Mouse (Mus musculus) layer of hippocampus, postnatal 25 days (tissue): Measurements from ENCODE around the gene Slc22a3. TPM values are rescaled to one million over a fixed set of nuclear protein-coding genes. Genes with fewer than 3 reads are reported as not detected.

Experiments
- DNase-seq, 2 experiments: peaks; one replicate each; pipeline ENCODE4 v3.0.0; 2022; ENCODE audit warnings: mixed read lengths in 2 of 2, low spot score in 1 of 2; ENCODE audit errors: extremely low spot score in 1 of 2
- total RNA-seq, 2 experiments: library from RNA; stranded (reverse); gene quantifications; 2 replicates each; pipeline ENCODE4 v1.2.3; 2021

Gene Slc22a3
- total RNA-seq, 2 experiments from 2014 or later: 0.54 to 1.0 TPM

- DNase-seq: no peak
Measured at GRCm38 (mm10) chr17:12412891-12413237, 94.6 kb downstream of the Slc22a3 start.

GRCm38 (mm10) chr17:12412181-12412890, 95.2 kb downstream of the Slc22a3 start:
- DNase-seq: no peak

GRCm38 (mm10) chr17:12409346-12409944, 98.1 kb downstream of the Slc22a3 start:
- no peak for DNase-seq

- DNase-seq: no peak
Measured at GRCm38 (mm10) chr17:12403420-12403819, 104.1 kb downstream of the Slc22a3 start.

GRCm38 (mm10) chr17:12396163-12396677, 111.3 kb downstream of the Slc22a3 start:
- no peak for DNase-seq

- no peak for DNase-seq
Measured at GRCm38 (mm10) chr17:12388239-12388638, 119.3 kb downstream of the Slc22a3 start.

- no peak for DNase-seq
Measured at GRCm38 (mm10) chr17:12387781-12388180, 119.7 kb downstream of the Slc22a3 start.

- no peak for DNase-seq
Measured at GRCm38 (mm10) chr17:12385049-12385794, 122.3 kb downstream of the Slc22a3 start.

GRCm38 (mm10) chr17:12382531-12382930, 125.0 kb downstream of the Slc22a3 start:
- no peak for DNase-seq

GRCm38 (mm10) chr17:12381579-12381978, 125.9 kb downstream of the Slc22a3 start:
- DNase-seq: no peak

GRCm38 (mm10) chr17:12380287-12380686, 127.2 kb downstream of the Slc22a3 start:
- no peak for DNase-seq

- DNase-seq: no peak
Measured at GRCm38 (mm10) chr17:12377981-12378705, 129.4 kb downstream of the Slc22a3 start, which contains the start of gene Plg. Gene Plg, plus strand, starts transcription at chr17:12378608.

- DNase-seq: no peak
Measured at GRCm38 (mm10) chr17:12373601-12374144, 133.8 kb downstream of the Slc22a3 start.

GRCm38 (mm10) chr17:12372021-12372420, 135.5 kb downstream of the Slc22a3 start:
- peak; percentile 40 to 72 for DNase-seq

GRCm38 (mm10) chr17:12371310-12371925, 136.1 kb downstream of the Slc22a3 start:
- DNase-seq: peak in 1 of 2 experiments; percentile 56

GRCm38 (mm10) chr17:12370289-12370688, 137.2 kb downstream of the Slc22a3 start:
- DNase-seq: no peak

GRCm38 (mm10) chr17:12369393-12369792, 138.1 kb downstream of the Slc22a3 start:
- DNase-seq: no peak
